Mouse (Mus musculus): ENCODE data around the gene Spo11. TPM values are rescaled to one million over a fixed set of nuclear protein-coding genes. Genes with fewer than 3 reads are reported as not detected.

Gene Spo11
- polyA plus RNA-seq, 1 experiment from 2014 or later: 0.26 TPM

DNA sequence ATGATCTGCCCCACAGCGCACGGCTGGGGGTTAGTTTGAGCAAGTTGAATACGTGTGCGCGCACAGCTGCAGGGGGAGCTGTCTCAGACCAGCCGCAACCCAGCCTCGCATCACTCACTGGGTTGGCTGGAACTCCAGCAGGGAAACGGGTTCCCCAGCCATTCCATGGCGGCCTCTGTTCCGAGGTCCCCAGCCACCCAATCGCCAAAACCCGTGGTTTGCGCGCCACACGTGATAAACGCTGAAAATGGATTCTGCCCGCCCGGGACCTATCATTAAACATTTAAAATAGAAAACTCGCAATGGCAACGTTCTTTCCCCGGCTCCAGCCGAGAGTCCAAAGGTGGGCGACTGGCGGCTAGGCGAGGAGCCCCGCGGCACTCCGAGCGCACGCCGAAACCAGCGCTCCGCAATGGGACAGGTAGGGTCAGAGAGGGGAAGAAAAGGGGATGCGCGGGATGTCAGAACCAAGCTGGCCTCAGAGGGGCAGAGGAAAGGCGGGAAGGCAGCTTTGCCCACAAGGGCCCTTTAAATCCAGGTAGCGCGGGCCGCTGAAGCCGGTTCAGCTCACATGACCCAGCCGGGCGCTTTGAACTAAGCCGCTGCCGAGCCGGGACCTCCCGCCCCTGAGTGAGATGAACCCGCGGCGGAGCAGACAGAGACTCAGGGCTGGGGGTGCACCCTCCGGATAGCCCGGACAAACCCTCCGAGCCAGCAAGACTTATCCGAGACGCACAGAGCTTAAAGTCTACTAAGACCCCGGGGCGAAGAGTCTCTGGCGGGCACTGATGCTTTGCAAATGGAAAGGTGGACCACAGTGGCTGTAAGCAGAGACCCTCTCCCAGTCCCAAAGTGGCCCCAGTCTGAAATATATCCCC is 38.5 kb upstream of the Spo11 start:
- Histone ChIP-seq H3K4me3 (peak overlapping the region; percentile 61), H3K27me3 (replicated peaks) (peaks cover 53% of the 10 kb centered on the region), H3K36me3 (no peaks in the 10 kb centered on the region), H3K9me3 (replicated peaks) (no peaks in the 10 kb centered on the region), H3K9ac (peak overlapping the region; percentile 86), H3K4me1 (replicated peaks) (peaks cover 51% of the 10 kb centered on the region), H3K27ac (ENCODE audit: poor library complexity, severe bottlenecking) (peak overlapping the region; percentile 91), H3K4me2 (peak overlapping the region; percentile 74)
- no peak for ATAC-seq (ENCODE audit: insufficient number of reproducible peaks, low FRiP score)
- WGBS: under 1% methylated on average over 57 of the region's 57 CpGs

DNA sequence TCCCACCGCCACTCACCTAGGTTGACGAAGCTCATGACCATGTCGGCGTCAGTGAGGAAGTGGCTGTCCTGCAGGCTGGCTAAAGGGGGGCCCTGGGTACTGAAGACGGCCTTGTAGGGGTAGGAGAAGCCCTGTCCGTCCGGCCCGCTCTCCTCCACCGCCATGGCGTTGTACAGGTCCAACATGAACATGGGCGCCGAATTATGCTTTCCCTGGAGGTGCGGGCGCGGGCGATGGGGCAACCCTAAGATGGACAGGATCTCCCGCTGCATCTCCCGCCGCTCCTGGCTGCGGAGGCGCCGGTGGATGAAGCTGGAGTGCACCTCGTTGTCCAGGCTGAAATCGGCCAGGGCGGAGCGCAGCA is 37.9 kb upstream of the Spo11 start:
- Histone ChIP-seq H3K9ac (peak overlapping the region; percentile 86), H3K4me3 (peak overlapping the region; percentile 61), H3K36me3 (no peaks in the 10 kb centered on the region), H3K4me2 (peak overlapping the region; percentile 74), H3K27me3 (replicated peaks) (peaks cover 53% of the 10 kb centered on the region), H3K9me3 (replicated peaks) (no peaks in the 10 kb centered on the region), H3K4me1 (replicated peaks) (peaks cover 45% of the 10 kb centered on the region), H3K27ac (ENCODE audit: poor library complexity, severe bottlenecking) (peak overlapping the region; percentile 91)
- under 1% methylated on average over 26 of the region's 26 CpGs for WGBS
- ATAC-seq (ENCODE audit: insufficient number of reproducible peaks, low FRiP score): no peak

DNA sequence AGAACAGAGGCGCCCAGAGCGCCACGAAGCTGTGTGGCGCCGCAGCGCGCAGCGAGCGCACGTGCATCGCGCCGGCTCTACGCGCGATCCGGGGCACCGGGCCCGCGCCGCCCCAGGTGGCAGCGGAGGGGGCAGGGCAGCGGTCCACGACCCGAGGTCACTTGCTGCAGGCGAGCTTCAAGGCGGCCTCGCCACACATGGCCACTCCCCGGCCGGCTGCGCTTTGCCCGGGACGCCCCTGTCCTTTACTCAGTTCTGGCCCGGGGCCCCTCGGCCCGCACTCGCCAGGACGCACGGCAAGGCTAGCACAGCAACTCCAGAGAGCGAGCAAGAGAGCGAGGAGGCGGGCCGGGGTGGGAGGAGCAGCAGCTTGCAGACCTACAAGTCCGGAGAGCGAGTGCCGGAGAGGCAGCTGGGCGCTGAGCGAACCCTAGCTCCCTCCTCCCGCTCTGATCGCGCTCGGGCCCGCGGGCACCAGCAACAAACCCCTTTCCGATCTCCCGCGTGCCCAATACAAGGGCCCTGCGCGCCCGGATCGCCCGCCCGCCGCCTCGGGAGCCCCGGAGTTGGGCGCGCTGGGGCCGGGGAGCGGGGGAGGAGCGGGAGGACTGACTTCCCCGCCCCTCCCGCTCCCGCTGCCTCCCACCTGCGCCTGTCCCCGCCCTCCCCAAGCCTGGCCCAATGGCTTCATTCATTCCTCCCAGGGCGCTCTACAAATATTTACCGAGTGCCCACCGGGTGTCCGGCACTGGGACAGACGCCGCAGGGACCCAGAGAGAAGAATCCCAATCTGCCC is 37.3 kb upstream of the Spo11 start, which contains the start of gene Bmp7:
Gene Bmp7 (minus strand): TSS at position 319 of the 796 bp plus-strand sequence.
- under 1% methylated on average over 81 of the region's 82 CpGs for WGBS
- Histone ChIP-seq H3K9ac (peak within 1 kb of the TSS; percentile 86), H3K4me1 (replicated peaks) (peaks cover 39% of the 10 kb centered on the region), H3K36me3 (no peaks in the 10 kb centered on the region), H3K9me3 (replicated peaks) (no peaks in the 10 kb centered on the region), H3K27ac (ENCODE audit: poor library complexity, severe bottlenecking) (peak within 1 kb of the TSS; percentile 91), H3K4me2 (peak within 1 kb of the TSS; percentile 74), H3K4me3 (peak within 1 kb of the TSS; percentile 61), H3K27me3 (replicated peaks) (peaks cover 58% of the 10 kb centered on the region)
- peak; percentile 65 for ATAC-seq (ENCODE audit: insufficient number of reproducible peaks, low FRiP score)

DNA sequence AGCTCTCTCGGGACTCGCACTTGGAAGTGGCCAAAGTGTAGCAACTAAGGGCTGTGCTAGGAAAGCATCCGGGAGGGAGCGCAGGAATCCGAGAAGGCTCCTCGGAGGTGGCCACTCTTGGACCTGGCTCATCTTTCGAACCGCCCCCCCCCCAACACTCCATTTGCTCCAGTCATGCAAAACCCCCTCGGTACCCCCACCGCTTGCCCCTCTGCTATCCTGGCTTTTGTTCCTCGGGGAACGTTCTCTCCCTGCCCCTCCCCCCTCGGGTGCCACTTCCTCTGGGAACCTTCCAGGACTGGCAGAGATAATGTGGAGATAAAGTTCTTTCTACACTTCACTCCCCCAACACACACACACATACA is 36.7 kb upstream of the Spo11 start:
- Histone ChIP-seq H3K27ac (ENCODE audit: poor library complexity, severe bottlenecking) (peak overlapping the region; percentile 91; the same call in 1 of the 2 replicates), H3K9ac (peak overlapping the region; percentile 86), H3K9me3 (replicated peaks) (no peaks in the 10 kb centered on the region), H3K4me2 (peak overlapping the region; percentile 74), H3K4me3 (peak overlapping the region; percentile 61), H3K4me1 (replicated peaks) (peaks cover 33% of the 10 kb centered on the region), H3K36me3 (no peaks in the 10 kb centered on the region), H3K27me3 (replicated peaks) (peaks cover 60% of the 10 kb centered on the region)
- 0% methylated on average over 13 of the region's 13 CpGs for WGBS
- peak; percentile 8; the same call in 1 of the 2 replicates for ATAC-seq (ENCODE audit: insufficient number of reproducible peaks, low FRiP score)

DNA sequence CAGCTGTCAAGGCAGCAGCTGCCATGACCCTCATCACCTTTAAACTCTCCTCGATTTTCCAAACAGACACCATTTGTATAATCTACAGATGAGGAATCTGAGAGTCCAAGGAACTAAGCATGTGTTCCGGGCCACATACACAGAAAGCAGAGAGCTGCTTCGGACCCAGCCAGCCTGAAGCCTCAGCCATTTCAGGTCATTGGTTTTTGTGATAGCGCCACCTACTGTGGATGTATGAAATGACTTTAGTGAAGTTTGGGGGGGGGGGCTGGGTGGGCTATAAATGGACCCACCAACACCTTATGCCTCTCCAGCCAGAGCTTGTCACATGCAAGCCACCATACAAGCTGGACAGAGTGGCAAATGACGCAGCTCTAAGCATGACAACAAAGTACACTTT is 28.4 kb upstream of the Spo11 start:
- Histone ChIP-seq H3K27ac (ENCODE audit: poor library complexity, severe bottlenecking) (no peak overlapping the region), H3K9me3 (replicated peaks) (no peaks in the 10 kb centered on the region), H3K4me2 (no peak overlapping the region), H3K27me3 (replicated peaks) (peaks cover 10% of the 10 kb centered on the region; the same call in 1 of the 2 replicates), H3K4me3 (no peak overlapping the region), H3K4me1 (replicated peaks) (peaks cover 29% of the 10 kb centered on the region), H3K36me3 (no peaks in the 10 kb centered on the region), H3K9ac (no peak overlapping the region)
- WGBS: 23% methylated on average over 5 of the region's 5 CpGs
- no peak for ATAC-seq (ENCODE audit: insufficient number of reproducible peaks, low FRiP score)

DNA sequence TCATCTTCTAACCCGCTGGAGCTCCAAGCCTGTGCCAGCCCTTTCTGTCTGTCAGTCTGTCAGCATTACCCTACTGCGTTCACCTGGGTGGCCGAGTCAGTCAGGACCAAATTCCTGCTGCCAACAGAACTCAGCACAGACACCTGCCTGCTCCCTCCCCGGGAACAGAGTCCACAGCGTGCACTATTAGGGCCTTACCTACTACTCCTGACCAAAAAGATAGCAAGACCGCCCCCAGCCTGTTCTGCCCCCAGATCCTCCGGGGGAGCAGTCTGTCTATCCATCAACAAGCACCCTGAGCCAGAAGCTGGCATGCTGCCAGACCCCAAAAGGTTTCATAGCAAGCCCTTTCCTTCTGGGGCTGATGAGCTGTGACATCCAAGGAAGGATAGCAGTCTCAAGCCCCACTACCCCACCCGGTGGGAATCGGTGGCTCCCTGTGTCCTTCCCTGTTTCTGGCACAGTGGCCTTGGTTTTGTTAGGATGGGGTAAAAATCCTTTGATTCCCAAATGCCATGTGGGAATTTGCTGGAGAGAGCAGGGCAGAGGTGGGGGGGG is 27.3 kb upstream of the Spo11 start:
- Histone ChIP-seq H3K9ac (no peak overlapping the region), H3K4me3 (no peak overlapping the region), H3K4me1 (replicated peaks) (peaks cover 29% of the 10 kb centered on the region), H3K36me3 (no peaks in the 10 kb centered on the region), H3K4me2 (0 out of 2 replicates have a peak overlapping the region, but pooled peaks have one; percentile 1), H3K27ac (ENCODE audit: poor library complexity, severe bottlenecking) (peak overlapping the region; percentile 15; the same call in 1 of the 2 replicates), H3K9me3 (replicated peaks) (no peaks in the 10 kb centered on the region), H3K27me3 (replicated peaks) (peaks cover 6% of the 10 kb centered on the region; the same call in 1 of the 2 replicates)
- ATAC-seq (ENCODE audit: insufficient number of reproducible peaks, low FRiP score): no peak
- WGBS: 40% methylated on average over 9 of the region's 9 CpGs

DNA sequence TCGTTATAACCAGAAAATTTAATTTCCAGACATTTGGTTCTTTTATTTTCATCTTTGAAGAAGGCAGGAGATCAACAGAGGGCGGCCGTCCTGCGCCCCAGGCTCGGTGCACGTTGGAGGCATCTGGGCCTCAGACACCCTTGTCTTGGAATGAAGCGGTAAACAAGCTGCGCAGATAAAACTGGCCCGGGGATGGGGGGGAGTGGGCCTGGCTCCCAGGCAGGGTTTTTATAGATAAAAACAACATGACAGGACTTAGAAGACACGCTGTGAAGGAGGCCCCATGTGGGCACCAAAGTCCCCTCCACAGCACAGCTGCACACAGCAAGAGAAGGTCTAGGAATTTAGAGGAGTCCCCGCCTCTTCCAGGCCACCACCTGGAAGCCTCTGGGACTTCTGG is 26.8 kb upstream of the Spo11 start:
- Histone ChIP-seq H3K9me3 (replicated peaks) (no peaks in the 10 kb centered on the region), H3K36me3 (no peaks in the 10 kb centered on the region), H3K4me3 (no peak overlapping the region), H3K27ac (ENCODE audit: poor library complexity, severe bottlenecking) (peak overlapping the region; percentile 11; the same call in 1 of the 2 replicates), H3K27me3 (replicated peaks) (0 out of 2 replicates have a peak, but pooled peaks cover 4% of the 10 kb centered on the region), H3K4me2 (0 out of 2 replicates have a peak overlapping the region, but pooled peaks have one; percentile 1), H3K9ac (no peak overlapping the region), H3K4me1 (replicated peaks) (peaks cover 29% of the 10 kb centered on the region)
- WGBS: 16% methylated on average over 11 of the region's 11 CpGs
- ATAC-seq (ENCODE audit: insufficient number of reproducible peaks, low FRiP score): no peak

DNA sequence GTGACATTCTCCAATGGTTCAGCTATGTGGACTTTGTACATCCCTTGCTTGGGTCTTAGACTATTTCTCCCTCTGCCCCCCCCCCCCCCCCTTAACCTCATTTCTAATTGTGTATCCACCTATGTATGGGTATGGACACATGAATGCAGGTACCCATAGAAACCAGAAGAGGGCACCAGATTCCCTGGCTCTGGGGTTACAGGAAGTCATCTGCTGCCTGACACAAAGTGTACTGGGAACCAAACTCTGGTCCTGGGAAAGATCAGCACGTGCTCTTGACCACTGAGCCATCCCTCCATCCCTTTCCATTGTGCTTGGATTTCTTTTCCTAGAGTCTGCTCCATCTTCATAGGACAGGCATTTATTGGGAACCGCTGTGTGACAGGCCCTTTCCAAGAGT is 25.5 kb upstream of the Spo11 start:
- H3K4me2 ChIP-seq: no peak overlapping the region
- 79% methylated on average over 2 of the region's 2 CpGs for WGBS
- H3K4me3 ChIP-seq: no peak overlapping the region
- no peak overlapping the region for H3K27ac ChIP-seq (ENCODE audit: poor library complexity, severe bottlenecking)
- no peak overlapping the region for H3K9ac ChIP-seq
- no peaks in the 10 kb centered on the region for H3K36me3 ChIP-seq
- peaks cover 1% of the 10 kb centered on the region; the same call in 1 of the 2 replicates for H3K9me3 ChIP-seq (replicated peaks)
- no peak for ATAC-seq (ENCODE audit: insufficient number of reproducible peaks, low FRiP score)
- H3K4me1 ChIP-seq (replicated peaks): peaks cover 29% of the 10 kb centered on the region
- H3K27me3 ChIP-seq (replicated peaks): no peaks in the 10 kb centered on the region

DNA sequence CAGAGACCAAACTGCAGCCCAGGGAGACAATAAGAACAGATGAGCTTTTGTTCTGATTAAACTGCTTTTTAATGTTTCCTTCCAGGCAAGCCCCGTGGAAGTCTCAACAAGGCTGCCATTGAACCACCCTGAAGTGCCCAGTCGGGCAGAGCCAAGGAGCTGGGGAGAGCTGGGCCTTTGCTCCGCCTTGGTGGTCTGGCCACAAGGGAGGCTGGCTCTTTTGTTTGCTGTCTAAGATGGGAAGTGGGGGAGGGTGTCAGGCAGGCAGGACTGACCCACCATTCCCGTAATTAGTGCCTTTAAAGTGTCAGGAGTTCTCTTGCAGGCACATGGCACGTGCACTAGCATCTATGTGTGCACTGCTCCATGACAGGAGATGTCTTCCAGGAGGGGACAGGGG is 18.9 kb upstream of the Spo11 start:
- no peak overlapping the region for H3K4me3 ChIP-seq
- no peak overlapping the region for H3K27ac ChIP-seq (ENCODE audit: poor library complexity, severe bottlenecking)
- no peaks in the 10 kb centered on the region for H3K27me3 ChIP-seq (replicated peaks)
- WGBS: 22% methylated on average over 5 of the region's 5 CpGs
- peaks cover 15% of the 10 kb centered on the region for H3K9me3 ChIP-seq (replicated peaks)
- no peak overlapping the region for H3K4me2 ChIP-seq
- no peak overlapping the region for H3K9ac ChIP-seq
- no peak for ATAC-seq (ENCODE audit: insufficient number of reproducible peaks, low FRiP score)
- H3K36me3 ChIP-seq: no peaks in the 10 kb centered on the region
- H3K4me1 ChIP-seq (replicated peaks): peaks cover 14% of the 10 kb centered on the region

DNA sequence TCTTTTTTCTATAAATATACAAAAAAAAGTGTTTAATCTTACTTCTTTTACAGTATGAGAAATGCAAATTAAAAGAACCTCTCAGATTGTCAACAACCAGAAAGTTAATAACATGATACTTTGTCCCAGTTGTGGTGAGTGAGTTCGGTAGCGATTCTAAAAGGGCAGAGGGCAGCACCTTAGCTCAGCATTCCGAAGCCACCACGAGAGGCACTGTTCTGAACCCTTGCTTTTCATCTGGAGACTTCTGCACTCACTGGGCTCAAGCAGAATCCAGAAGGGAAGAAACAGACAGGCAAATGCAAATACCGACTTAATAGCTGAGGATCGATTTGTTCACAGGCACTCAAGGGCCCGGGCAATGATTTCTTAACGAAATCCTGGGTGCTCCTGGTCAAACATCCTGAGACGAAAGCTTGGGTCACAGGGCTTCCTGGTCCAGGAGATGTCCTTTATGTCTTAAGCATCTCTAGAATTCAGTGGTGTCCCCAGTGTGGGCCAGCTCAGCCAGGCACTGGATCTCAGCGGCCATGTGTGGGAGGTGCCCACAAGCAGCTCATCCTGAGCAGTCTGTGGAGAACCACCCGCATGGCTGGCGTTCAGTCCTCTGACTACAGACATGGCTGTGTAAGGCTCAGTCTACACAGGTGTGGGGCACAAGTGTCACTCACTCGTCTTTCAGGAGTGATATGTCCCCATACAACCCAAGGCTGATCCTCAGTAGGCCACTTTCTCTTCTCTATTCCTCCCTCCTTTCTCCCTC is 18.3 kb upstream of the Spo11 start:
- H3K27ac ChIP-seq (ENCODE audit: poor library complexity, severe bottlenecking): no peak overlapping the region

More for the DNA sequence above, 18.3 kb upstream of the Spo11 start:
- WGBS: 49% methylated on average over 13 of the region's 13 CpGs
- H3K4me1 ChIP-seq (replicated peaks): peaks cover 18% of the 10 kb centered on the region
- H3K9ac ChIP-seq: no peak overlapping the region
- H3K4me3 ChIP-seq: no peak overlapping the region
- peaks cover 15% of the 10 kb centered on the region for H3K9me3 ChIP-seq (replicated peaks)
- H3K4me2 ChIP-seq: no peak overlapping the region
- no peaks in the 10 kb centered on the region for H3K27me3 ChIP-seq (replicated peaks)
- no peak for ATAC-seq (ENCODE audit: insufficient number of reproducible peaks, low FRiP score)
- no peaks in the 10 kb centered on the region for H3K36me3 ChIP-seq
